Mouse (Mus musculus): ENCODE measurements at regions not wholly inside any gene's neighbourhood (a gene's known extent, or its start where the extent isn't known, plus 50 kb on each side); places are given as distances from the start of the nearest gene placed in this dataset.
A peak's percentile ranks its signal among the peaks of the same experiment; 100 is the strongest.
"Not testable (repeated sequence)": the region's sequence is repeated elsewhere in the genome, so short reads cannot be mapped to it uniquely, and the experiment has no call there.

- DNase-seq: no peak
These were observed 52.1 kb downstream of the Sst start for GRCm38 (mm10) chr16:23838696-23839095.

- DNase-seq: no peak
These were observed 52.6 kb downstream of the Sst start for GRCm38 (mm10) chr16:23838114-23838513.

- DNase-seq: no peak
These were observed 55.8 kb downstream of the Sst start for GRCm38 (mm10) chr16:23834991-23835390.

- no peak for DNase-seq
These were observed 57.2 kb downstream of the Sst start for GRCm38 (mm10) chr16:23833603-23834002.

GRCm38 (mm10) chr16:23833042-23833423 is 57.7 kb downstream of the Sst start:
- no peak for DNase-seq

- no peak for DNase-seq
These were observed 58.2 kb downstream of the Sst start for GRCm38 (mm10) chr16:23832393-23833041.

- no peak for DNase-seq
These were observed 65.1 kb downstream of the Sst start for GRCm38 (mm10) chr16:23825662-23826061.

GRCm38 (mm10) chr16:23785216-23785615 is 105.5 kb downstream of the Sst start:
- DNase-seq: no peak

GRCm38 (mm10) chr16:23784021-23784897 is 106.5 kb downstream of the Sst start:
- DNase-seq: no peak

- no peak for DNase-seq
These were observed 110.1 kb downstream of the Sst start for GRCm38 (mm10) chr16:23780440-23781231.

- DNase-seq: no peak
These were observed 112.9 kb downstream of the Sst start for GRCm38 (mm10) chr16:23777894-23778293.

- DNase-seq: no peak
These were observed 113.7 kb downstream of the Sst start for GRCm38 (mm10) chr16:23777041-23777440.

GRCm38 (mm10) chr16:23776501-23776900 is 114.3 kb downstream of the Sst start:
- no peak for DNase-seq

GRCm38 (mm10) chr16:23758136-23758812 is 132.5 kb downstream of the Sst start:
- DNase-seq: no peak

GRCm38 (mm10) chr16:23737026-23737425 is 153.7 kb downstream of the Sst start:
- no peak for DNase-seq

- DNase-seq: no peak
These were observed 155.0 kb downstream of the Sst start for GRCm38 (mm10) chr16:23735722-23736121.

- DNase-seq: no peak
These were observed 164.2 kb downstream of the Sst start for GRCm38 (mm10) chr16:23726562-23726961.

- DNase-seq: no peak
These were observed 169.0 kb downstream of the Sst start for GRCm38 (mm10) chr16:23721745-23722144.

- DNase-seq: peak; percentile 6
These were observed 180.5 kb upstream of the Masp1 start for GRCm38 (mm10) chr16:23701156-23701555.

- not testable (repeated sequence) for DNase-seq
These were observed 173.6 kb upstream of the Masp1 start for GRCm38 (mm10) chr16:23694226-23694625.

- no peak for DNase-seq
These were observed 169.4 kb upstream of the Masp1 start for GRCm38 (mm10) chr16:23690061-23690460.

- DNase-seq: no peak
These were observed 166.2 kb upstream of the Masp1 start for GRCm38 (mm10) chr16:23686783-23687182.

- DNase-seq: no peak
These were observed 159.8 kb upstream of the Masp1 start for GRCm38 (mm10) chr16:23680434-23680833.
